Mouse (Mus musculus): ENCODE data around the gene Gm20388.

DNA sequence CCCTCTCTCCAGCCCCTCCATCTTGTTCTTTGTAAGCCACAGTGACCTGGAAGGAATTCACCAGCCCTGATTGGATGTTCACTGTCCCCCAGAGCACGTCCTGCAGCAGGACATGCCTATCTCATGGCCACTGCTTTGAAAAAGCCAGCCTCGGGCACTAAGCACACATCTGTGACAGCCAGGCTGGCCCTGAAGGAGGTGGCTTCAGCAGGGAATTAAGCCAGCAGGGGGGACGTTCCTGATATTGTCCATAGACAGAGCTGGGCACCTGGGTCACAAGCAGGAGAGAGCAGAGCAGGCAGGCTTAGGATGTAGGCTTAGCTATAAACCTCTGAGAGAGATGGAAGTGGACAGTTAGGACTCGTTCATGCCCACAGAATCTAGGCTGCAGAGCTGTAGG is 471.2 kb downstream of the Gm20388 start:
- TF ChIP-seq CTCF (IDR thresholded peaks at IDR 0.05; ENCODE audit: low read depth) (no peak), EP300 (IDR thresholded peaks at IDR 0.05; ENCODE audit: low read depth) (no peak)
